Mouse (Mus musculus) CH12.LX (cell line): Measurements from ENCODE around the gene Dscaml1.
A peak's percentile ranks its signal among the peaks of the same experiment; 100 is the strongest.

Experiments used
- CTCF ChIP-seq, 2 experiments: IDR thresholded peaks in 1 of 2; conservative IDR thresholded peaks in 1 of 2; 2 replicates each; pipeline ENCODE4 v1.5.1; 2011 to 2012; ENCODE audit warnings: low read depth in 2 of 2, low read length in 2 of 2, improper control_type of control experiment in 1 of 2, inconsistent platforms in 1 of 2, mild to moderate bottlenecking in 1 of 2, moderate library complexity in 1 of 2
- EP300 ChIP-seq: IDR thresholded peaks from 2 replicates; pipeline ENCODE4 v1.6.1; 2011; ENCODE audit warnings: low read length, improper control_type of control experiment
- MXI1 ChIP-seq: IDR thresholded peaks from 2 replicates; pipeline ENCODE4 v1.6.1; 2011; ENCODE audit warnings: mild to moderate bottlenecking, low read depth, low read length, improper control_type of control experiment
- MYC ChIP-seq: IDR thresholded peaks from 2 replicates; pipeline ENCODE4 v1.6.1; 2011; ENCODE audit warnings: low read depth, mild to moderate bottlenecking, improper control_type of control experiment, low read length
- POLR2A ChIP-seq: IDR thresholded peaks from 2 replicates; pipeline ENCODE4 v1.6.1; 2011; ENCODE audit warnings: low read depth, mild to moderate bottlenecking, improper control_type of control experiment, low read length
- POLR2AphosphoS2 ChIP-seq: IDR thresholded peaks from 2 replicates; pipeline ENCODE4 v1.6.1; 2011; ENCODE audit warnings: low read depth, low read length, improper control_type of control experiment
- RAD21 ChIP-seq: IDR thresholded peaks from 2 replicates; pipeline ENCODE4 v1.6.1; 2011; ENCODE audit warnings: low read depth, mild to moderate bottlenecking, low read length, improper control_type of control experiment, moderate library complexity
- ZC3H11A ChIP-seq: IDR thresholded peaks from 2 replicates; pipeline ENCODE4 v1.6.1; 2012; ENCODE audit warnings: low read depth, mild to moderate bottlenecking, inconsistent platforms, low read length, improper control_type of control experiment
- ZNF384 ChIP-seq: IDR thresholded peaks from 2 replicates; pipeline ENCODE4 v1.6.1; 2012; ENCODE audit warnings: low read depth, low read length, improper control_type of control experiment, inconsistent platforms

DNA sequence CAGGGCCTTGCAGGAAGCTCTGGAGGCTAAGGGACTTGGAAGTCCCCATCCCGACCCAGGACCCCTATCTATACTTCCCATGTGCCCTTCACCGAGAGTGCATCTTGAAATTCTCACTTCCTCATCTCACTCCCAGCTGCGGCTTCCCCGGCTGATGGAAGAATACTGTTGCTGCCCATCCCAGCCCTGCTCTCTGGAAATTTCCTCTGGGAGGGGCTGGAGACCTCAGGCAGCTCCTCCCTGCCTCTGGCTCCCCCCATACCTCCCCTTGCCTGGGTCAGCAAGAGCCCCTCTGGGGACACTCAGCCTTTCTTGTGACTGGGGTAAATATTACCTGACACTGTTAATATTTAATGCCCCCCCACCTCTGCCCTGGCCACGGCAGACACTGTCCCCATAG lies 20.7 kb upstream of the Dscaml1 start:
- no peak for TF ChIP-seq ZNF384
- TF ChIP-seq EP300: peak; percentile 57
- TF ChIP-seq POLR2AphosphoS2: no peak
- TF ChIP-seq POLR2A: no peak
- TF ChIP-seq CTCF (conservative IDR thresholded peaks at IDR 0.05 in 1 of 2, IDR thresholded peaks at IDR 0.05 in 1 of 2; ENCODE audit: low read depth in 2 of 2, low read length in 2 of 2): no peak
- no peak for TF ChIP-seq MXI1
- TF ChIP-seq ZC3H11A: no peak
- TF ChIP-seq RAD21: no peak
- TF ChIP-seq MYC: no peak
